In the genomic region with DNA sequence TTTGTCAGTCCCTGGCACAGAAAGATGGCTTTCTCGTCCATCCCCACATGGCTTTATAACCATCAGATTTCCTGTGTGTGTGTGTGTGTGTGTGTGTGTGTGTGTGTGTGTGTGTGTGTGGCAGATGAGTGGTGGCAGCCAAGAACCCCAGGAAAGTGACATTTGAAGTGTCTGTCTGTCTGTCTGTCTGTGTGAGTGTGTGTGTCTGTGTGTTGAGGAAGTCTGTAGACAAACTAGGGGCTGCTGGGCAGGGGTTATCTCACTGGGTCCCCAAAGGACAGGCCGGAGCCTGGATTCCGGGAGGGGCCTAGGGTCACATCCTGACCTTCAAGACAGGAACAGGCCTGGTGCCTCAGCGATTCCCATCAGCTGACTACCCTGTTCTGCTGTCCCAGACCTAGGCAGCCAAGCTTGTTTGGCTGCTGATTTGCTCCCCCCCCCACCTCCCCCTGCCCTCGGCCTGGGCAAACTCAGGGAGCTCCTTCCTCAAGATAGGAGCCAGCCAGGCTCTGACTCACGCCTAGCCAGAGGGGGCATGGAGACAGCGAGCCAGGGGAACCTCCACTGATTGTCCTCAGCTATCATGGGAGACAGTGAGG, we compare ENCODE assay signal across 7 mouse cellular contexts. TPM values are rescaled to one million over a fixed set of nuclear protein-coding genes. Genes with fewer than 3 reads are reported as not detected.
DNase-seq lines count a peak whose midpoint lies in the region; ATAC-seq lines count a peak whose summit lies in the region.

No protein-coding gene starts in this region.

- ATAC-seq in embryonic facial prominence, embryonic 11.5 days (replicated peaks; ENCODE audit: insufficient number of reproducible peaks, low FRiP score, low TSS enrichment, low read depth), result no peak
- no peak for ATAC-seq in forebrain, embryonic 15.5 days (replicated peaks)
- no peak for ATAC-seq in erythroid progenitor cell, adult 5-6 weeks (replicated peaks; ENCODE audit: low FRiP score, poor library complexity, severe bottlenecking)

- H3K9me3 ChIP-seq in embryonic facial prominence, embryonic 11.5 days (replicated peaks; ENCODE audit: control insufficient read depth, low read length), result no peaks in the 10 kb centered on the region
- H3K9me3 ChIP-seq in forebrain, embryonic 15.5 days, result no peaks in the 10 kb centered on the region

- WGBS in embryonic facial prominence, embryonic 11.5 days, result 37% methylated on average over 7 of the region's 7 CpGs
- 76% methylated on average over 7 of the region's 7 CpGs for WGBS in forebrain, embryonic 15.5 days

- H3K36me3 ChIP-seq in embryonic facial prominence, embryonic 11.5 days (replicated peaks; ENCODE audit: control insufficient read depth, insufficient read depth, low read depth, low read length), result no peaks in the 10 kb centered on the region
- H3K36me3 ChIP-seq in forebrain, embryonic 15.5 days, result no peaks in the 10 kb centered on the region

- no peak overlapping the region for H3K9ac ChIP-seq in embryonic facial prominence, embryonic 11.5 days (replicated peaks; ENCODE audit: low read length)
- H3K9ac ChIP-seq in forebrain, embryonic 15.5 days (replicated peaks), result no peak overlapping the region

- no peak overlapping the region for H3K4me3 ChIP-seq in embryonic facial prominence, embryonic 11.5 days (ENCODE audit: low read depth, low read length)
- no peak overlapping the region for H3K4me3 ChIP-seq in forebrain, embryonic 15.5 days

- no peaks in the 10 kb centered on the region for H3K27me3 ChIP-seq in embryonic facial prominence, embryonic 11.5 days (ENCODE audit: control insufficient read depth, insufficient read depth, low read length)
- no peaks in the 10 kb centered on the region for H3K27me3 ChIP-seq in forebrain, embryonic 15.5 days

- H3K4me1 ChIP-seq in embryonic facial prominence, embryonic 11.5 days (ENCODE audit: control insufficient read depth, insufficient read depth, low read length), result no peaks in the 10 kb centered on the region
- no peaks in the 10 kb centered on the region for H3K4me1 ChIP-seq in forebrain, embryonic 15.5 days

- H3K4me2 ChIP-seq in embryonic facial prominence, embryonic 11.5 days (ENCODE audit: low read depth, low read length), result no peak overlapping the region
- H3K4me2 ChIP-seq in forebrain, embryonic 15.5 days (replicated peaks), result no peak overlapping the region

- peak; percentile 77 for DNase-seq in adrenal gland, adult 2 months
- no peak for DNase-seq in embryonic facial prominence, embryonic 11.5 days (ENCODE audit: low spot score)
- DNase-seq in kidney, adult 8-10 months, result peak; percentile 71 to 83
- peak; percentile 55 for DNase-seq in lung, postnatal 14 days
- no peak for DNase-seq in cerebellum, adult 9-11 months

- H3K27ac ChIP-seq in embryonic facial prominence, embryonic 11.5 days (replicated peaks; ENCODE audit: low read depth, low read length), result 0 out of 2 replicates have a peak overlapping the region, but pooled peaks have one; percentile 20
- no peak overlapping the region for H3K27ac ChIP-seq in forebrain, embryonic 15.5 days (replicated peaks)

RNA-seq across cellular contexts. Expression of a gene that starts 15.2 kb away (rescaled TPM):
- 100 to 1,000 TPM; 100 to 128 TPM for total RNA-seq in adrenal gland, adult 2 months (2021)
- polyA plus RNA-seq in adrenal gland, adult 2 months (2012; rRNA removed), result 266 and 281 TPM in 2 replicates
- polyA plus RNA-seq in embryonic facial prominence, embryonic 11.5 days (2014; fragmentation: Nextera tagmentation; extraction: Ambion mirVana), result 19.2 and 22.6 TPM in 2 replicates
- polyA plus RNA-seq in forebrain, embryonic 15.5 days (2015; fragmentation: Nextera tagmentation; extraction: Ambion mirVana), result 23.4 and 25.1 TPM in 2 replicates
- total RNA-seq in erythroid progenitor cell, adult 5-6 weeks (2015; ENCODE audit: low replicate concordance), result 5.4 and 15.5 TPM in 2 replicates
- total RNA-seq in erythroid progenitor cell, adult 5-6 weeks (2017; ENCODE audit: low replicate concordance), result 0.64 and 1.4 TPM in 2 replicates

RNA-seq across cellular contexts. Expression of a gene that starts 40.0 kb away (rescaled TPM):
- total RNA-seq in adrenal gland, adult 2 months (2021), result 10 to 100 TPM; 40.6 to 59.0 TPM
- polyA plus RNA-seq in adrenal gland, adult 2 months (2012; rRNA removed), result 66.6 and 67.7 TPM in 2 replicates
- polyA plus RNA-seq in embryonic facial prominence, embryonic 11.5 days (2014; fragmentation: Nextera tagmentation; extraction: Ambion mirVana), result 13.7 and 16.6 TPM in 2 replicates
- polyA plus RNA-seq in forebrain, embryonic 15.5 days (2015; fragmentation: Nextera tagmentation; extraction: Ambion mirVana), result 74.1 and 79.6 TPM in 2 replicates
- total RNA-seq in erythroid progenitor cell, adult 5-6 weeks (2015; ENCODE audit: low replicate concordance), result 0.84 TPM in 1 of 2 replicates, not detected in the other
- total RNA-seq in erythroid progenitor cell, adult 5-6 weeks (2017; ENCODE audit: low replicate concordance), result not detected in 2 replicates

RNA-seq across cellular contexts. Expression of a gene that starts 42.3 kb away (rescaled TPM):
- 10 to 100 TPM in 1 of 2 experiments, 1 to 10 TPM in 1; 7.5 to 13.9 TPM for total RNA-seq in adrenal gland, adult 2 months (2021)
- polyA plus RNA-seq in adrenal gland, adult 2 months (2012; rRNA removed), result 45.7 and 48.2 TPM in 2 replicates
- polyA plus RNA-seq in embryonic facial prominence, embryonic 11.5 days (2014; fragmentation: Nextera tagmentation; extraction: Ambion mirVana), result 15.6 and 16.3 TPM in 2 replicates
- 19.9 and 21.2 TPM in 2 replicates for polyA plus RNA-seq in forebrain, embryonic 15.5 days (2015; fragmentation: Nextera tagmentation; extraction: Ambion mirVana)
- not detected in 2 replicates for total RNA-seq in erythroid progenitor cell, adult 5-6 weeks (2015; ENCODE audit: low replicate concordance)
- 1.5 and 3.7 TPM in 2 replicates for total RNA-seq in erythroid progenitor cell, adult 5-6 weeks (2017; ENCODE audit: low replicate concordance)

RNA-seq across cellular contexts. Expression of a gene that starts 51.3 kb away (rescaled TPM):
- total RNA-seq in adrenal gland, adult 2 months (2021), result 10 to 100 TPM; 69.7 to 74.7 TPM
- 131 and 132 TPM in 2 replicates for polyA plus RNA-seq in adrenal gland, adult 2 months (2012; rRNA removed)
- polyA plus RNA-seq in embryonic facial prominence, embryonic 11.5 days (2014; fragmentation: Nextera tagmentation; extraction: Ambion mirVana), result 79.2 and 89.8 TPM in 2 replicates
- 88.0 and 98.2 TPM in 2 replicates for polyA plus RNA-seq in forebrain, embryonic 15.5 days (2015; fragmentation: Nextera tagmentation; extraction: Ambion mirVana)
- total RNA-seq in erythroid progenitor cell, adult 5-6 weeks (2015; ENCODE audit: low replicate concordance), result 17.2 and 33.9 TPM in 2 replicates
- total RNA-seq in erythroid progenitor cell, adult 5-6 weeks (2017; ENCODE audit: low replicate concordance), result 26.2 and 29.3 TPM in 2 replicates

RNA-seq across cellular contexts. Expression of a gene that starts 59.2 kb away (rescaled TPM):
- 10 to 100 TPM; 11.3 to 19.1 TPM for total RNA-seq in adrenal gland, adult 2 months (2021)
- polyA plus RNA-seq in adrenal gland, adult 2 months (2012; rRNA removed), result 47.0 and 50.8 TPM in 2 replicates
- 21.1 and 22.2 TPM in 2 replicates for polyA plus RNA-seq in embryonic facial prominence, embryonic 11.5 days (2014; fragmentation: Nextera tagmentation; extraction: Ambion mirVana)
- polyA plus RNA-seq in forebrain, embryonic 15.5 days (2015; fragmentation: Nextera tagmentation; extraction: Ambion mirVana), result 39.5 and 39.7 TPM in 2 replicates
- 8.6 and 10.5 TPM in 2 replicates for total RNA-seq in erythroid progenitor cell, adult 5-6 weeks (2015; ENCODE audit: low replicate concordance)
- total RNA-seq in erythroid progenitor cell, adult 5-6 weeks (2017; ENCODE audit: low replicate concordance), result 1.5 and 3.3 TPM in 2 replicates

Comparison
In these comparisons a context has a peak if more than half of its experiments do, and no peak if none do; other contexts are left out.
1. DNase-seq: peak in adrenal gland, adult 2 months (single experiment), kidney, adult 8-10 months (2 of 2) and lung, postnatal 14 days (single experiment); none in embryonic facial prominence, embryonic 11.5 days (single experiment) and cerebellum, adult 9-11 months (single experiment).
2. RNA of a gene that starts 15.2 kb away (polyA plus RNA-seq): 266 to 281 TPM in adrenal gland, adult 2 months; 23.4 to 25.1 TPM in forebrain, embryonic 15.5 days and 19.2 to 22.6 TPM in embryonic facial prominence, embryonic 11.5 days; every median in the first group is over 10 times any median in the second.